Mouse (Mus musculus): ENCODE data around the gene Kpna4. TPM values are rescaled to one million over a fixed set of nuclear protein-coding genes. Genes with fewer than 3 reads are reported as not detected.

The Kpna4 gene
- total RNA-seq, 2 experiments from 2014 or later, result 82.9 to 87.7 TPM

DNA sequence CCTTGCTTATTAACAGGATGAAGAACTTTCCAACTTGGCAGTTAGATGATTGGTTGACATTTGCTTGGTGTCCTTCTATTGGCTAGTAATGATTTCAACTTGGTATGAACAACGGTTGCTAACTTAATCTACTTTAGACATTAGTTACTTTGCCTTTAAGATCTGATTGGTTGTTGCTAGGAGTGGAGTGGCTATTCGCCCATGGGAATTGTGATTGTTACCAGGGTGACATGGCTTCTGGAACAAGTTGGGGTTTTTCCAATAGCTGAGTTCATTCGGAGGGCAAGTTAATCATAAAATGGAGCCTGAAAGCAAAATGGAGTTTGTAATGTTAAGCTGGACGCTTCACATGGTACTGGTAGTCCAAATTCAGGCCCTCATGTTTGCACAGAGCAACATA lies 13.9 kb upstream of the Kpna4 start:
- TF ChIP-seq CTCF (conservative IDR thresholded peaks at IDR 0.05), result no peak
- Histone ChIP-seq H3K4me3 (no peak overlapping the region), H3K27ac (no peak overlapping the region)
- DNase-seq (ENCODE audit: low spot score in 2 of 2), result no peak

DNA sequence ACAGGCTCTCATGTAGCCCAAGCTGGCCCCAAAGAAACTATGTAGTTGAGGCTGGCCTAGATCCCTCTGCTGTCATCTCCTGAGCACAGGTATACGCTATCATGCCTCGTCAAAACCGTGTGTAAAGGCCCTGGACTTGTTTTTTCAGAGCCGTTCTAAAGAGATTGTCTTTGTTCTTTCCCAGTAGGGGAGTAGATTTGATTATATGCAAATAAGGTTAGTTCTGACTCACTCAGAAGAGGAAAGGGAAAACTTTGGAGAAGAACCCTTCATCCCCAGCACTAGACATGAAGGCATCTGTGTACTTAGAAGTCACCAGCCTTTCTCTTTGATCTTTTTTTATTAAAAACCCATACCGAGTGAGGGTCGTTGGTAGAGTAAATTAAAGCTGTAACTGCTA lies 9.1 kb upstream of the Kpna4 start:
- Histone ChIP-seq H3K4me3 (no peak overlapping the region), H3K27ac (no peak overlapping the region)
- no peak for DNase-seq (ENCODE audit: low spot score in 2 of 2)
- TF ChIP-seq CTCF (conservative IDR thresholded peaks at IDR 0.05), result no peak

- no peak for DNase-seq (ENCODE audit: low spot score in 2 of 2)
- TF ChIP-seq CTCF (conservative IDR thresholded peaks at IDR 0.05), result no peak
- Histone ChIP-seq H3K4me3 (no peak overlapping the region), H3K27ac (no peak overlapping the region)
Measured at GRCm38 (mm10) chr3:69130973-69131372, 4.1 kb upstream of the Kpna4 start.

GRCm38 (mm10) chr3:69127693-69128092 lies 780 bp upstream of the Kpna4 start:
- DNase-seq (ENCODE audit: low spot score in 2 of 2), result no peak
- Histone ChIP-seq H3K27ac (peak overlapping the region; percentile 95), H3K4me3 (peak overlapping the region; percentile 84)
- no peak for TF ChIP-seq CTCF (conservative IDR thresholded peaks at IDR 0.05)

DNA sequence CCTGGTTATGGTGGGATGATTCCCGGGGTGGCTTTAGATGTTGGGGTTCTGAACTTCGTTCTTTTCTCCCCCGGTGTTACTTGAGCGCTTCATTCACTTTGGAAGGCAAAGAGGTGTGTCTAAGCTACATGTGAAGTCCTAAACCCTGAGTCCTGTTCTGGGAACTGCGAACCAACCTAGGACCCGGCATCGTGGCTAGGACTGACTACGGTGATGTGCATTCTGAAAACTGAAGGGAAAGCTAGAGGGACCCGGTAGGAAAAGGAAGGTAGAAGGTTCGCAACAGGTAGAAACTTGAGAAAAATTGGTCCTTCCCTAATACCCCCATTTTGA lies 399 bp upstream of the Kpna4 start:
- H3K27ac ChIP-seq, result peak overlapping the region; percentile 95
- DNase-seq (ENCODE audit: low spot score in 2 of 2), result no peak
- TF ChIP-seq CTCF (conservative IDR thresholded peaks at IDR 0.05), result no peak
- peak overlapping the region; percentile 84 for H3K4me3 ChIP-seq

DNA sequence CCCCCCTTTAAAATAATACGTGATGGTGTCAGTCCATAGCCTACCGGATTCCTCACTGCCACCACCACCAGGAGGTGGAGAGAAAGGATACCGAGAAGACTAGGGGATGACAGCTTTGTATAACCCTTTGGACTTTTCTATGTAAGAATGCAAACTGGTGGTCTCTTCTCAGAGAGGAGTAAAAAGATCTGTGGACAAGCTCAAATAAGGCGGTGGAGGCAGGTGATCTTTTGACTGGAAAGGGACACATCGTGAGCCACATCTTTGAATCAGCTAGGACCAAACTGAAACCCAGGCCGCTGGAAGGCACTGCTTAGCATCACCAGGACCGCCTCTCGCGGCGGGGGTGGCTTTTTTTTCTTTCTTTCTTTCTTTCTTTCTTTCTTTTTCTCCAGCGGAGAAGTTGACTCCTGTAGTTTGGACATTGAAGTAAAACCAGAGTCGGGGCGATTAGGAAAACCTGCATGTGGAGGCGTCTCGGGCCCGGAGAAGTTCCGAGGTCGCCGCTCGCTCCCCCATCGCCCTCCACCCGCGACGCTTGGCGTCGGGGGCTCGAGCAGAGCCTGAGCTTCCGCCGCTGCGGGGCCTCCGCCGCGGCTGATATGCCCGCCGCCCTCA lies 913 bp downstream of the Kpna4 start:
- Histone ChIP-seq H3K27ac (peak overlapping the region; percentile 95), H3K4me3 (peak overlapping the region; percentile 84)
- TF ChIP-seq CTCF (conservative IDR thresholded peaks at IDR 0.05), result peak; percentile 65
- peak in 1 of 2 experiments; percentile 11 for DNase-seq (ENCODE audit: low spot score in 2 of 2)

DNA sequence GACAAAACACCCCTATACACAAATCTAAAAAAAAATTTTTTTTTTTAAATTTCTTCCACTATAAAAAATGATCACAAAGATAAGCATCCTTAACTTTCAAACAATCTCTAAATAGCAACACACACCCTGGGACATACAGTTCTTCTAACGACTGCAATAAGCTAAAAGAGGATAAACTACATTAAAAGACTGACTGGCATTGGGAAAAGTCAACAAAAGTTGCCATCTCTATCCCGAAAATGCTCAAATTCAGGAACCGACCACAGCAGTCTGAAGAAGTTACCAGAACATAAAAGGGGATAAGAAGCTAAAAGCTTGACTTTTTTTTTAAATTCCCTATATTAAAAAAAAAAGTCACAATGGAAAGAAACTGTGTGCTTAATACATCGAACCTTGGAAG lies 1.5 kb downstream of the Kpna4 start:
- TF ChIP-seq CTCF (conservative IDR thresholded peaks at IDR 0.05), result no peak
- H3K4me3 ChIP-seq, result peak overlapping the region; percentile 84
- H3K27ac ChIP-seq, result peak overlapping the region; percentile 95
- no peak for DNase-seq (ENCODE audit: low spot score in 2 of 2)

- H3K27ac ChIP-seq, result peak overlapping the region; percentile 36; the same call in 1 of the 2 replicates
- DNase-seq (ENCODE audit: low spot score in 2 of 2), result no peak
Measured at GRCm38 (mm10) chr3:69118827-69119226, 8.1 kb downstream of the Kpna4 start.

GRCm38 (mm10) chr3:69114760-69115159 lies 12.2 kb downstream of the Kpna4 start:
- H3K4me3 ChIP-seq, result no peak overlapping the region

More at GRCm38 (mm10) chr3:69118827-69119226, 8.1 kb downstream of the Kpna4 start:
- no peak overlapping the region for H3K4me3 ChIP-seq
- TF ChIP-seq CTCF (conservative IDR thresholded peaks at IDR 0.05), result no peak

DNA sequence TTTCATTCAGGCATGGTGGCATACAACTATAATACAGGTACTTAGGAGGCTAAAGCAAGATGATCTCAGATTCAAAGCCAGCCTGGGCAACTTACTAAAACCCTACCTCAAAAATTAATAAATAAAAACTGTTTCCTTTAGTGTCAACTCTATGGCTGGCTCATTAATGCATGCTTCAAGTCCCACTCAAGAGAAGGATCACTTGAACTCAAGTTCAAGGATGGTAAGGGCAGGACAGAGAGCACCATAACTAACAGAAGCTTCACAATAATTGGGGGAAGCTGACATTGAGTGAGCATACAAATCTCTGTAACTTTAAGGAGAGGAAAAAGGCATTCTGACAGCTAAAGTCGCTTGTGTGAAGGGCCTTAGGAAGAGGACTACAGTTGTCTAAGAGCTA lies 13.0 kb downstream of the Kpna4 start:
- no peak for DNase-seq (ENCODE audit: low spot score in 2 of 2)
- Histone ChIP-seq H3K4me3 (no peak overlapping the region), H3K27ac (no peak overlapping the region)
- no peak for TF ChIP-seq CTCF (conservative IDR thresholded peaks at IDR 0.05)

More at GRCm38 (mm10) chr3:69114760-69115159, 12.2 kb downstream of the Kpna4 start:
- no peak for TF ChIP-seq CTCF (conservative IDR thresholded peaks at IDR 0.05)
- no peak overlapping the region for H3K27ac ChIP-seq
- DNase-seq (ENCODE audit: low spot score in 2 of 2), result no peak

GRCm38 (mm10) chr3:69109079-69109478 lies 17.8 kb downstream of the Kpna4 start:
- Histone ChIP-seq H3K4me3 (no peak overlapping the region), H3K27ac (no peak overlapping the region)
- no peak for TF ChIP-seq CTCF (conservative IDR thresholded peaks at IDR 0.05)
- DNase-seq (ENCODE audit: low spot score in 2 of 2), result no peak

DNA sequence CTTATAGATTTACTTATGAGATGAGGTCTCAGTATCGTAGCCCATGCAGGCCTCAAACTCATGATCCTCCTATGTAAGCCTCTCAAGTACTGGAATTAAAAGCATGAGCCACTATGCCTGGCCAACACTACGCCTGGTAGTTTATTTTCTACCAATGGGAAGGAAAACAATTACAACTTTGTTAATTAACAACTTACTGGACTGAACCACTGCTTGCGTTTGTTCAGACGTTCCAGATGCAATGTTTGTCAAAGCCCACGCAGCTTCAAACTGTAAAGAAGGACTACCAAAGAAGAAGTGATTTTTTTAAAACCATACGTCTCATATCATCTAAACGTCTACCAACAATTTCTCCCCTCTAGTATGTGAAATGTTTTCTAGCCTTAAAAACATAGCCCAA lies 32.5 kb downstream of the Kpna4 start:
- TF ChIP-seq CTCF (conservative IDR thresholded peaks at IDR 0.05), result no peak
- no peak overlapping the region for H3K27ac ChIP-seq
- DNase-seq (ENCODE audit: low spot score in 2 of 2), result no peak
- H3K4me3 ChIP-seq, result no peak overlapping the region

DNA sequence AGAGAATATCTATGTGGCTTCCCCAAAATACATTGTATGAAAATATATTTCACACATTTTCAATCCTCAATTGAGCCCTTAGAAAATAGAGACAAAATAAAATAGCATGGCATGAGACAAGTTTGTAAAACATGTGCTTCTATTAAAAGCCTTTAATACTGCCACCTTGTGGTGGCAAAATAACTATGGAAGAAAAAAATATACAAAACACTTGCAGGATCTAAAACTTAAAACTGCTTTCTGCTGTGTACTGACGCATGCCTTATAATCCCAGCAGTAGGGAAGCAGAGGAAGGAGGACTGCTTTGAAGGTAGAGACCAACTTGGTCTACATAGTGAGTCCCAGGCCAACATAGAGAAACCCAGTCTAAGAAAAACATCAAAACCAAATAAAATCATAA lies 62.9 kb downstream of the Kpna4 start:
- no peak overlapping the region for H3K4me3 ChIP-seq
- DNase-seq (ENCODE audit: low spot score in 2 of 2), result no peak
- no peak overlapping the region for H3K27ac ChIP-seq
- peak; percentile 86 for TF ChIP-seq CTCF (conservative IDR thresholded peaks at IDR 0.05)

DNA sequence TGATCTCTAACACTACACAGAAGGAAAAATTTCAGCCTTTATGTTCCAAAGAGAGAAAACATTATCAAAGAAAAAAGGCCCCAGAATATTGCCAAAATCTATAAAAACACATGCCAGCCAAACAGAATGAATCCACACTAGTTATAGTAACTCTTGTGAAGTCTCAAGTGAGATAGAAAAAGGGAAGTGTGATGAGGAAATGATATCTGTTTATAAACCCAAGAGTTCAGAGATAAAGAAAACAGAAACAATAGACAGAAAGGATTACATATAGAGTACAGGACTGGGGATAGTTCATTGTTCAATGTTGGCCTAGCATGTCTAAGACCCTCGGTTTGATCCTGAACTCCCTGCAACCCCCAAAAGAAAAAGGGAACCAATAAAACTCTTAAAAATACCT lies 64.1 kb downstream of the Kpna4 start:
- Histone ChIP-seq H3K4me3 (no peak overlapping the region), H3K27ac (no peak overlapping the region)
- DNase-seq (ENCODE audit: low spot score in 2 of 2), result no peak
- no peak for TF ChIP-seq CTCF (conservative IDR thresholded peaks at IDR 0.05)
